Mouse (Mus musculus) brain, embryonic 14.5 days (tissue): ENCODE measurements at regions not wholly inside any gene's neighbourhood (a gene's known extent, or its start where the extent isn't known, plus 50 kb on each side); places are given as distances from the start of the nearest gene placed in this dataset.

Source experiments
- CTCF ChIP-seq: fragments of 200-500 bp; IDR thresholded peaks from 2 replicates; pipeline ENCODE4 v1.5.1; 2012; ENCODE audit warnings: inconsistent platforms, mild to moderate bottlenecking, moderate library complexity, borderline replicate concordance; ENCODE audit not compliant: insufficient read depth, insufficient read length; ENCODE audit errors: extremely low read depth
- POLR2A ChIP-seq: fragments of 200-500 bp; IDR thresholded peaks from 2 replicates; pipeline ENCODE4 v1.6.1; 2012; ENCODE audit warnings: mild to moderate bottlenecking, inconsistent platforms, borderline replicate concordance; ENCODE audit not compliant: poor library complexity, insufficient read depth, insufficient read length, severe bottlenecking; ENCODE audit errors: extremely low read depth

DNA sequence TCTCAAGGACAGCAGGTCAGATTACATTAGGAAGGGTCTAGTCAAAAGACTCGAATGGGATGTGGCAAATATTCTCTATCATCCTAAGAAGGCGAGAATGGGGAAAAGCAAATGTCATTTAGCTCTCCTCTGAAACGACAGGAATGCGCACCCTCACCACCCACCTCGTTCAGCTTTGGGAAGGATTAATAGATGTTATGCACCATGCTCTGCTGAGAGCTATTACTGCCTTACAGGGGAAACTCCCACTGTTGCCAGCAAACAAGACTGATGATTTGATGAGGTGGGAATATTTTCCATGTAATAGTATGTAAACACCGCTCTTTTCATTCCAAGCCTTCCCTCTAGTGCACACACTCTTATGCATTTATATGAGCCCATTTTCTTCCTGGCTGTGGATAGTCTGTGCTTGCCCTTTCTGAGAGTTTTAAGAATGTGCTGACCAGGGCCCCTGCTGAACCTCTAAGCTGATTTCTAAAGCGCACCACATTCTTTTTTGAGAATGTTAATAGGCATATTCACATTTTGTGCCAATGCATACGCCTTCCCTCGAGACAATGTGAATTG is 273.6 kb upstream of the Cpeb2 start:
- TF ChIP-seq CTCF (no peak), POLR2A (no peak)
